Mouse (Mus musculus): ENCODE data around the gene Dyx1c1. TPM values are rescaled to one million over a fixed set of nuclear protein-coding genes. Genes with fewer than 3 reads are reported as not detected.

Gene Dyx1c1
- polyA plus RNA-seq, 1 experiment from 2014 or later: 0.45 TPM

DNA sequence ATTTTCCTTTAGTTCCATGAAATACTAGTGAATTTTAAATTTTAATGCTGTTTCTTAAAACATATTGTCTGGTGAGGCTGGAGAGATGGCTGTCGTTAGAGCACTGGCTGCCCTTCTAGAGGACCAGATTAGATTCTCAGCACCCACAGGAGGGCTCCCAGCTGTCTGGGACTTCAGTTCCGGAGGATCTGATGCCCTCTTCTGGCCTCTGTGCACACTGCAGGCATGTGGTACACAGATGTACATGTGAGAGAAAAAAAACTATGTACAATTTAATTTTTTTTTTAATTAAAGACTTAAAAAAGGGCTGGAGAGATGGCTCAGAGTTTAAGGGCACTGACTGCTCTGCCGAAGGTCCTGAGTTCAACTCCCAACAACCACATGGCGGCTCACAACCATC, 23.3 kb upstream of the Dyx1c1 start:
- 81% methylated on average over 4 of the region's 4 CpGs for WGBS
- H3K9ac ChIP-seq (ENCODE audit: low read length): no peak overlapping the region
- no peak overlapping the region for H3K4me2 ChIP-seq (ENCODE audit: low read depth, low read length)
- H3K4me3 ChIP-seq (ENCODE audit: low read length): no peak overlapping the region
- ATAC-seq (replicated peaks; ENCODE audit: extremely low read depth, insufficient read depth, low FRiP score): no peak
- no peaks in the 10 kb centered on the region for H3K36me3 ChIP-seq (ENCODE audit: control insufficient read depth, insufficient read depth)
- no peaks in the 10 kb centered on the region for H3K4me1 ChIP-seq (ENCODE audit: control insufficient read depth, insufficient read depth, low read length)
- H3K27ac ChIP-seq (ENCODE audit: low read length): no peak overlapping the region
- no peaks in the 10 kb centered on the region for H3K27me3 ChIP-seq (ENCODE audit: control insufficient read depth, insufficient read depth, low read length)
- no peaks in the 10 kb centered on the region; the same call in 1 of the 2 replicates for H3K9me3 ChIP-seq (replicated peaks; ENCODE audit: control insufficient read depth, low read length)

DNA sequence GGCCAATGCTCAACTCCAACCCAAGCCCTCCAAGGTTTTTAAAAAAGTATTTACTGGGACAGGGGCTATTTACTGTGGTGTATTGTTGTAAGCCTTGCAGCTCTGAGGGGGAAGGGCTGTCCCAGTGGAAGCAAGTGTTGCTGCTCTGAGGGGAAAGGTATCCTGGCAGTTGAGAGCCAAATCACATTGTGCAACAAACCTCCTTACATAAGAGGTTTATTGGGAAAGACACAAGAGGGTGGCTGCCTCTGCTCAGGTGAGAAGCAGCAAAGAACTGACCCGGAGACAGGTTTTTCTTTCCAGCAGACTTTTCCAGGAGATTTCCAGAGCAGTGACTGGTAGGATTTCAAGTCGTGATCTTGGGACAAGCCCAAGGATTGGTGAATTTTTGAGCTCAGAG, 22.3 kb upstream of the Dyx1c1 start:
- no peak overlapping the region for H3K27ac ChIP-seq (ENCODE audit: low read length)
- H3K4me1 ChIP-seq (ENCODE audit: control insufficient read depth, insufficient read depth, low read length): no peaks in the 10 kb centered on the region
- H3K27me3 ChIP-seq (ENCODE audit: control insufficient read depth, insufficient read depth, low read length): no peaks in the 10 kb centered on the region
- no peak for ATAC-seq (replicated peaks; ENCODE audit: extremely low read depth, insufficient read depth, low FRiP score)
- H3K9me3 ChIP-seq (replicated peaks; ENCODE audit: control insufficient read depth, low read length): no peaks in the 10 kb centered on the region; the same call in 1 of the 2 replicates
- H3K9ac ChIP-seq (ENCODE audit: low read length): no peak overlapping the region
- no peak overlapping the region for H3K4me2 ChIP-seq (ENCODE audit: low read depth, low read length)
- H3K36me3 ChIP-seq (ENCODE audit: control insufficient read depth, insufficient read depth): no peaks in the 10 kb centered on the region
- 62% methylated on average over 2 of the region's 2 CpGs for WGBS
- H3K4me3 ChIP-seq (ENCODE audit: low read length): no peak overlapping the region

DNA sequence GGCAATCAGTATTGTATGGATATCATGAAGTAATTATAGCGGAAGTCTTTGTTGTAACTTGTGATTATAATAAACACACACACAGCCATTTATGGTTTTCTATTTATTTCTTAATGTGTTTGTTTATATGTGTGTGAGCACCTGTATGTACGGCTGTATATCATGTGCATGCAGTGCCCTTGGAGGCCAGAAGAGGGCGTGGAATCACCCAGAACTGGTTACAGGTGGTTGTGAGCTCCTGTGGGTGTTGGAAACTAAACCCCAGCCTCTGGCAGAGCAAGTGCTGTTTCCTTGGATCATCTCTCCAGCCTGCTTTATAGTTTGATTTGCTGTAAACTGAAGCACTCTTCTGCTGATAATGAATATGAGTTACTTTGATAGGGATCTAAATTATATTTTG, 15.2 kb upstream of the Dyx1c1 start:
- no peak overlapping the region for H3K27ac ChIP-seq (ENCODE audit: low read length)
- peaks cover 5% of the 10 kb centered on the region; the same call in 1 of the 2 replicates for H3K9me3 ChIP-seq (replicated peaks; ENCODE audit: control insufficient read depth, low read length)
- no peaks in the 10 kb centered on the region for H3K27me3 ChIP-seq (ENCODE audit: control insufficient read depth, insufficient read depth, low read length)
- no peak overlapping the region for H3K4me3 ChIP-seq (ENCODE audit: low read length)
- H3K4me1 ChIP-seq (ENCODE audit: control insufficient read depth, insufficient read depth, low read length): no peaks in the 10 kb centered on the region
- 61% methylated on average over 3 of the region's 3 CpGs for WGBS
- no peak overlapping the region for H3K9ac ChIP-seq (ENCODE audit: low read length)
- no peak overlapping the region for H3K4me2 ChIP-seq (ENCODE audit: low read depth, low read length)
- peaks cover 18% of the 10 kb centered on the region for H3K36me3 ChIP-seq (ENCODE audit: control insufficient read depth, insufficient read depth)
- ATAC-seq (replicated peaks; ENCODE audit: extremely low read depth, insufficient read depth, low FRiP score): no peak

DNA sequence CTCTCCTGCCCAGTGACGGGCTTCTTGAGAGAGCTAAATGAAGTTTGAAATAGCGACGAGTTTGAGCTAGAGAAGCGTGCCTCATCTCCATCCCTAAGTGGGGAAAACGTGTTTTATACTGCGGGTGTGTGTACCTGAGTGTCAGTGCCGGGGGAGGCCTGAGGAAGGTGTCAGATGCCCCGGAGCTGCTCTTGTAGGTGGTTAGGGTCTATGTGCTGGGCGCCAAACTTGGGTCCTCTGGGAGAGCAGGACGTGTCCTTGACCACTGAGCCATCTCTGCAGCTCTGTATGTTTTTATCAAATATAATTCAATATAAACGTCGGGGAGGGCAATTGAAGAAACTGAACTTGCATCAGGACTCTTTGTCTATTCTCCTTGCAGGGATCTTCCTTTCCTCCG, 14.3 kb upstream of the Dyx1c1 start:
- H3K4me3 ChIP-seq (ENCODE audit: low read length): no peak overlapping the region
- WGBS: 86% methylated on average over 13 of the region's 13 CpGs

DNA sequence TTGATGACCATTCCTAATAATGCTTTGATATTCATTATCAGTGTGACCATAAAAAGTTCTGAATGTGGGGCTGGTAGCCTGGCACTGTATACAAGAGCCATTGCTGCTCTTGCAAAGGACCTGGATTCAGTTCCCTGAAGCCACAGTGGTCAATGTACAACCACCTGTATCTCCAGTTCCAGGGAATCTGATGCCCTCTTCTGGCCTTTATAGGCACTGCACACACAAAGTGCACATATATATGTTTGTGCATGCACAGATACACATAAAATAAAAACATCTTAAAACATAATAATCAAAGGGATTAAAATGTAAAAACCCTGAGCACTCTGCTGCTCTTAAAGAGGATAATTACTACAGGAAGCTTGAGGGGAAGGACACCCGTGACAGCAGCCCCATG, 11.6 kb upstream of the Dyx1c1 start:
- no peaks in the 10 kb centered on the region for H3K4me1 ChIP-seq (ENCODE audit: control insufficient read depth, insufficient read depth, low read length)
- H3K4me3 ChIP-seq (ENCODE audit: low read length): no peak overlapping the region
- no peaks in the 10 kb centered on the region for H3K27me3 ChIP-seq (ENCODE audit: control insufficient read depth, insufficient read depth, low read length)
- WGBS: 95% methylated on average over 1 of the region's 1 CpGs
- no peak overlapping the region for H3K4me2 ChIP-seq (ENCODE audit: low read depth, low read length)
- peaks cover 18% of the 10 kb centered on the region for H3K36me3 ChIP-seq (ENCODE audit: control insufficient read depth, insufficient read depth)
- no peak overlapping the region for H3K27ac ChIP-seq (ENCODE audit: low read length)
- no peak for ATAC-seq (replicated peaks; ENCODE audit: extremely low read depth, insufficient read depth, low FRiP score)
- peaks cover 5% of the 10 kb centered on the region; the same call in 1 of the 2 replicates for H3K9me3 ChIP-seq (replicated peaks; ENCODE audit: control insufficient read depth, low read length)
- no peak overlapping the region for H3K9ac ChIP-seq (ENCODE audit: low read length)

More for the DNA sequence above, 14.3 kb upstream of the Dyx1c1 start:
- peaks cover 5% of the 10 kb centered on the region; the same call in 1 of the 2 replicates for H3K9me3 ChIP-seq (replicated peaks; ENCODE audit: control insufficient read depth, low read length)
- peaks cover 18% of the 10 kb centered on the region for H3K36me3 ChIP-seq (ENCODE audit: control insufficient read depth, insufficient read depth)
- H3K9ac ChIP-seq (ENCODE audit: low read length): no peak overlapping the region
- H3K4me1 ChIP-seq (ENCODE audit: control insufficient read depth, insufficient read depth, low read length): no peaks in the 10 kb centered on the region
- no peak overlapping the region for H3K4me2 ChIP-seq (ENCODE audit: low read depth, low read length)
- no peak for ATAC-seq (replicated peaks; ENCODE audit: extremely low read depth, insufficient read depth, low FRiP score)
- no peaks in the 10 kb centered on the region for H3K27me3 ChIP-seq (ENCODE audit: control insufficient read depth, insufficient read depth, low read length)
- H3K27ac ChIP-seq (ENCODE audit: low read length): no peak overlapping the region

DNA sequence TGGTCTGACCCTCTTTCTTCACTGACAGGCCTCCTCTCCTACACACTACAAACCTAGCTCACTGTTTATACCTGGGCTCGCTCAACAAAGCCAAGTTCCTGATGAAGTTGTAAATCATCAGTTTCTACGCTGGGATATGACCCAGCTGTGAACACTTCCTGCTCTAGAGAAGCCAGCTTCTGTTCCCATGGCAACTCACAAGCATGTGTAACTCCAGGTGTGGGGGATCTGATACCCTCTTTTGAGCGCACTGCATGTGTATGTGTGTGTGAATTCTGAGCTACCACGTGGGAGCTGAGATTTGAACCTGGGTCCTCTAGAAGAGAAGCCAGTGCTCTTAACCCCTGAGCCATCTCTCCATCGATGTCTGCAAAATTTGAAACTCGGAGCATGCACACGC, 9.0 kb upstream of the Dyx1c1 start:
- H3K36me3 ChIP-seq (ENCODE audit: control insufficient read depth, insufficient read depth): peaks cover 15% of the 10 kb centered on the region
- H3K27me3 ChIP-seq (ENCODE audit: control insufficient read depth, insufficient read depth, low read length): no peaks in the 10 kb centered on the region
- WGBS: 66% methylated on average over 7 of the region's 7 CpGs
- no peak overlapping the region for H3K4me2 ChIP-seq (ENCODE audit: low read depth, low read length)
- ATAC-seq (replicated peaks; ENCODE audit: extremely low read depth, insufficient read depth, low FRiP score): no peak
- peaks cover 5% of the 10 kb centered on the region; the same call in 1 of the 2 replicates for H3K9me3 ChIP-seq (replicated peaks; ENCODE audit: control insufficient read depth, low read length)
- H3K9ac ChIP-seq (ENCODE audit: low read length): no peak overlapping the region
- H3K4me1 ChIP-seq (ENCODE audit: control insufficient read depth, insufficient read depth, low read length): no peaks in the 10 kb centered on the region
- H3K27ac ChIP-seq (ENCODE audit: low read length): no peak overlapping the region
- no peak overlapping the region for H3K4me3 ChIP-seq (ENCODE audit: low read length)

DNA sequence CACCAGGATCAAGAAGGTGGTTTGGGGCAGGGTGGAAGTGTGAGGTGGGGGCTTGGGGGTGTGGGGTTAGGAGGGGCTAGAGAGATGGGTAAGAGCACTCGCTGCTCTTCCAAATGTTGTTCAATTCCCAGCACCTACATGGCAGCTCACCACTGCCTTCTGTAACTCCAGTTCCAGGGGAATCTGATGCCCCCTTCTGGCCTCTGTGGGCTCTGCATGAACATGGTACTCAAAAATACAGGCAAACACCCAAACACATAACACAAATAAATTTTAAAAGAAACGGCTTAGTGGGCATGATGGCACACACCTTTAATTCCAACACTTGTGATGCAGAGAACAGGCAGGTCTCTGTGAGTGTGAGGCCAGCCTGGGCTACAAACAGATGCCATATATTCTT, 3.8 kb upstream of the Dyx1c1 start:
- Histone ChIP-seq H3K27ac (ENCODE audit: low read length) (no peak overlapping the region), H3K9me3 (replicated peaks; ENCODE audit: control insufficient read depth, low read length) (no peaks in the 10 kb centered on the region), H3K27me3 (ENCODE audit: control insufficient read depth, insufficient read depth, low read length) (no peaks in the 10 kb centered on the region), H3K36me3 (ENCODE audit: control insufficient read depth, insufficient read depth) (no peaks in the 10 kb centered on the region), H3K4me2 (ENCODE audit: low read depth, low read length) (no peak overlapping the region), H3K4me1 (ENCODE audit: control insufficient read depth, insufficient read depth, low read length) (no peaks in the 10 kb centered on the region), H3K9ac (ENCODE audit: low read length) (no peak overlapping the region), H3K4me3 (ENCODE audit: low read length) (no peak overlapping the region)
- ATAC-seq (replicated peaks; ENCODE audit: extremely low read depth, insufficient read depth, low FRiP score): no peak
- WGBS: 45% methylated on average over 2 of the region's 2 CpGs

DNA sequence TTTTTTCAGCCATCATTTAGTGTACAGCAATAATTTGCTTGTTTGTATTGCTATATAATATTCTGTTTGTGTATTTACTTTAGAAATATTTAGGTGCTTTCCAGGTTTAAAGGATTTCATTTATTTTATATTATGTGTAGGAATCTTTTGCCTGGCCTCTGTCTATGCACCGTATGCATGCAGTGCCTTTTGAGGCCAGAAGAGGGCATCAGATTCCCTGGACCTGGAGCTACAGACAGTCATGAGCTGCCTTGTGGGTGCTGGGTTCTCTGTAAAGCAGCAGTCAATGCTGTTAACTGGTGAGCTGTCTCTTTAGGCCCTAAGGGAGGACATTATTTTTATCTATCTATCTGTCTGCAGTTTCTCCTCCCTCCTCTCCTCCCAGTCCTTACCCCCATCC, 3.0 kb upstream of the Dyx1c1 start:
- Histone ChIP-seq H3K4me3 (ENCODE audit: low read length) (no peak overlapping the region), H3K36me3 (ENCODE audit: control insufficient read depth, insufficient read depth) (no peaks in the 10 kb centered on the region), H3K27me3 (ENCODE audit: control insufficient read depth, insufficient read depth, low read length) (no peaks in the 10 kb centered on the region), H3K9ac (ENCODE audit: low read length) (no peak overlapping the region), H3K4me2 (ENCODE audit: low read depth, low read length) (no peak overlapping the region), H3K27ac (ENCODE audit: low read length) (no peak overlapping the region), H3K9me3 (replicated peaks; ENCODE audit: control insufficient read depth, low read length) (no peaks in the 10 kb centered on the region), H3K4me1 (ENCODE audit: control insufficient read depth, insufficient read depth, low read length) (no peaks in the 10 kb centered on the region)
- no peak for ATAC-seq (replicated peaks; ENCODE audit: extremely low read depth, insufficient read depth, low FRiP score)
- 22% methylated on average over 1 of the region's 1 CpGs for WGBS

DNA sequence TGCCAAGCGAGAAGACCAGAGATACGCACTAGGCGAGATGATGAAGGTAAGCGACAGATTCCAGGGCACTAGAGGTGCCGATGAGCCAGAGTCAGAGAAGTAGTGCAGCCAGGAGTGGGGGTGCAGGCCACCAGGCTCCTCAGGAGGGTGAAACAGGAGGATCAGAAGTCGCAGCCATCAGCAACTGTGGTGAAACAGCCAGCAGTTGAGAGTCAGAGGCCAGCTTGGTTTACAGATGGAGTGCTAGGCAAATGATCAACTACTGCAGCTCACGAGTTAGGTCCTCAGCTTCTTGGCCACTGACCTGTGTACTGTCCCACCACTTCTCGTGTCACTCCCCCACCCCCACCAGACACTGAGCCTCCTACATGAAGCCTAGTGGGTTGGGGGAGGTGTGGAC, 2.8 kb downstream of the Dyx1c1 start:
- Histone ChIP-seq H3K27ac (ENCODE audit: low read length) (no peak overlapping the region), H3K4me3 (ENCODE audit: low read length) (no peak overlapping the region), H3K36me3 (ENCODE audit: control insufficient read depth, insufficient read depth) (no peaks in the 10 kb centered on the region), H3K4me1 (ENCODE audit: control insufficient read depth, insufficient read depth, low read length) (no peaks in the 10 kb centered on the region), H3K9me3 (replicated peaks; ENCODE audit: control insufficient read depth, low read length) (no peaks in the 10 kb centered on the region), H3K27me3 (ENCODE audit: control insufficient read depth, insufficient read depth, low read length) (no peaks in the 10 kb centered on the region), H3K4me2 (ENCODE audit: low read depth, low read length) (no peak overlapping the region), H3K9ac (ENCODE audit: low read length) (no peak overlapping the region)
- 57% methylated on average over 8 of the region's 8 CpGs for WGBS
- ATAC-seq (replicated peaks; ENCODE audit: extremely low read depth, insufficient read depth, low FRiP score): no peak

DNA sequence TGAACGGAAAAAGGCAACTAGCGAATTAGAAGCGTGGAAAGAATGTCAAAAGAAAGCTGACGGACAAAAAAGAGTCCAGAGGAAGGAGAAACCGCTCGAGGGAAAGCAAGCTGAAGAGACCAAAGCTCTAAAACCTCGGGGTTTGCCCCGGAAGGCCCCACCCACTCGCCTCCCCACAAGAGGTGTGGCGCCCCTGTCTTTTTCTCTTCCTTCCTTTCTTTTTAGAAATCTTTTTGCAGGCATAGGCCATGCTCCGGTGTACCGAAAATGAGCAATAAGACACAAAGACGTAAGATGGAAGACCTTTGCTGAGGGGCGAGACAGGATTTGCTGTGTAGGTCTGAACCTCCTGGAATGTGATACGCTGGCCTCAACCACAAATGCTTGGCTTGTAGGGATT, 3.4 kb downstream of the Dyx1c1 start:
- Histone ChIP-seq H3K4me3 (ENCODE audit: low read length) (no peak overlapping the region), H3K36me3 (ENCODE audit: control insufficient read depth, insufficient read depth) (no peaks in the 10 kb centered on the region), H3K4me2 (ENCODE audit: low read depth, low read length) (no peak overlapping the region), H3K9ac (ENCODE audit: low read length) (no peak overlapping the region), H3K4me1 (ENCODE audit: control insufficient read depth, insufficient read depth, low read length) (no peaks in the 10 kb centered on the region), H3K27me3 (ENCODE audit: control insufficient read depth, insufficient read depth, low read length) (no peaks in the 10 kb centered on the region), H3K9me3 (replicated peaks; ENCODE audit: control insufficient read depth, low read length) (no peaks in the 10 kb centered on the region), H3K27ac (ENCODE audit: low read length) (no peak overlapping the region)
- WGBS: 72% methylated on average over 15 of the region's 15 CpGs
- no peak for ATAC-seq (replicated peaks; ENCODE audit: extremely low read depth, insufficient read depth, low FRiP score)

All from heart, embryonic 16.5 days (tissue).